Mouse (Mus musculus) myocyte (in vitro differentiated cells): ENCODE data around the gene Erf. TPM values are rescaled to one million over a fixed set of nuclear protein-coding genes. Genes with fewer than 3 reads are reported as not detected.

Source experiments
- H3K27me3 ChIP-seq: one replicate; pipeline ENCODE4 v1.6.1; 2011; ENCODE audit not compliant: control insufficient read depth, insufficient read depth, insufficient read length
- H3K36me3 ChIP-seq: one replicate; pipeline ENCODE4 v1.6.1; 2011; ENCODE audit not compliant: control insufficient read depth, insufficient read depth
- H3K4me2 ChIP-seq: one replicate; pipeline ENCODE4 v1.6.1; 2011; ENCODE audit warnings: low read depth, control low read depth
- H3K4me3 ChIP-seq: one replicate; pipeline ENCODE4 v1.5.1; 2011; ENCODE audit warnings: mild to moderate bottlenecking, control low read depth, moderate library complexity
- H3K79me2 ChIP-seq: one replicate; pipeline ENCODE4 v1.6.1; 2011; ENCODE audit not compliant: control insufficient read depth, insufficient read depth
- H3ac ChIP-seq: one replicate; pipeline ENCODE4 v1.6.1; 2011; ENCODE audit not compliant: control insufficient read depth, insufficient read length
- CEBPB ChIP-seq: IDR thresholded peaks from 2 replicates; pipeline ENCODE4 v1.6.1; 2011; ENCODE audit warnings: mild to moderate bottlenecking, moderate library complexity; ENCODE audit not compliant: poor library complexity, insufficient read depth, severe bottlenecking
- E2F4 ChIP-seq: IDR thresholded peaks from one replicate; pipeline ENCODE4 v1.6.1; 2011; ENCODE audit warnings: mild to moderate bottlenecking, control low read depth, moderate library complexity; ENCODE audit not compliant: insufficient read depth
- MAX ChIP-seq: IDR thresholded peaks from one replicate; pipeline ENCODE4 v1.6.1; 2011; ENCODE audit warnings: low read depth, mild to moderate bottlenecking, control low read depth
- MYOD1 ChIP-seq, 3 experiments: IDR thresholded peaks; one replicate each; pipeline ENCODE4 v1.6.1; 2011; ENCODE audit warnings: control low read depth in 2 of 3, low read depth in 2 of 3, mild to moderate bottlenecking in 2 of 3, moderate library complexity in 1 of 3; ENCODE audit not compliant: insufficient read length in 2 of 3, control insufficient read depth in 1 of 3
- MYOG ChIP-seq, 3 experiments: IDR thresholded peaks; one replicate each; pipeline ENCODE4 v1.6.1; 2011; ENCODE audit warnings: control low read depth in 2 of 3, low read depth in 2 of 3, mild to moderate bottlenecking in 2 of 3; ENCODE audit not compliant: insufficient read length in 2 of 3, control insufficient read depth in 1 of 3, insufficient read depth in 1 of 3
- POLR2A ChIP-seq: IDR thresholded peaks from one replicate; pipeline ENCODE4 v1.6.1; 2011; ENCODE audit warnings: low read depth, mild to moderate bottlenecking, control low read depth, moderate library complexity; ENCODE audit not compliant: insufficient read length
- POLR2AphosphoS2 ChIP-seq: IDR thresholded peaks from one replicate; pipeline ENCODE4 v1.6.1; 2011; ENCODE audit warnings: low read depth, control low read depth; ENCODE audit not compliant: insufficient read length
- REST ChIP-seq: IDR thresholded peaks from one replicate; pipeline ENCODE4 v1.6.1; 2011; ENCODE audit warnings: mild to moderate bottlenecking, control low read depth, moderate library complexity; ENCODE audit not compliant: insufficient read depth, insufficient read length
- SRF ChIP-seq: IDR thresholded peaks from one replicate; pipeline ENCODE4 v1.6.1; 2011; ENCODE audit warnings: low read depth; ENCODE audit not compliant: control insufficient read depth, insufficient read length
- TCF12 ChIP-seq: IDR thresholded peaks from one replicate; pipeline ENCODE4 v1.6.1; 2011; ENCODE audit warnings: mild to moderate bottlenecking, control low read depth; ENCODE audit not compliant: poor library complexity, insufficient read depth, severe bottlenecking
- TCF3 ChIP-seq: IDR thresholded peaks from one replicate; pipeline ENCODE4 v1.6.1; 2011; ENCODE audit warnings: low read depth, control low read depth; ENCODE audit not compliant: insufficient read length
- USF1 ChIP-seq: IDR thresholded peaks from one replicate; pipeline ENCODE4 v1.6.1; 2011; ENCODE audit warnings: low read depth, mild to moderate bottlenecking, control low read depth, moderate library complexity
- polyA plus RNA-seq: library from polyadenylated mRNA; unstranded; fragments of >200 nt; fragmentation: generic; extraction: Trizol; gene quantifications from one replicate; pipeline ENCODE4 v1.2.1, GENCODE M21; 2012; ENCODE audit warnings: missing spikeins

The Erf gene
- polyA plus RNA-seq, 1 experiment, result 42.5 TPM

DNA sequence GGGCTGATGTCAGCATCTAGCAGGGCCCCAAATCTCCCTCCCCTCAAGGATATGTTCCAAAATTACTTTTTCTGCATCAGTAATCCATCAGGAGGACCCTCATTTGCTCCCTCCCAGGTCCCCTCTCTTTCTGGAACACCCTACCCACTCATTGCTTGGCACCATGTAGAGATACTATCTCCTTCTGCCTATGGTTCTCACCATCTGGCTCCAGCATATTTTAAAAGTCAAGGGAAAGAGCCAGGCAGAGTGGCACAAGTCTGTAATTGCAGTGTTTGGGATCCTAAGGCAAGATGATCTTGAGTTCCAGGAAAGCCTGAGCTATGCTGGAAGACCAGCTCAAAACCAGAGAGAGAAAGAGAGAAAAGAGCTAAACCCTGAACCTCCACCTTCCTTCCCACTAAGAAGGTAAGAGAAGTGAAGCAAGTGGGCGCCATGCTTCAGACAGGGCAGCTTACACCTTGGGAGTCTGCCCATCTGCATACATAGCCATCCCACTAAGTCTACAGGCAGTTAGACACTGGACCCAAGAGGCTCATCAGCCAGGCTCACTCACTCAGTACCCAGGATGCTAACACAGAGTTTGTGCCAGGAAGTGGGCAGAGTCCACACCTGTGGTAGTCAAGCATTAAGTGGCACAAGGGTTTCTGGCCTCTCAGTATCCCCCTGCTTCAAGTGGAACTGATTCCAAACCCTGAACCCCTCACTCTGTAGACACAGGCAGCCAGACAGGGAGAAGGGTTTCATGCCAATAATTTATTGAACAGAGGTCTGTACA, 22.8 kb downstream of the Erf start:
- H3K36me3 ChIP-seq, result peaks cover 15% of the 10 kb centered on the region
- peaks cover 11% of the 10 kb centered on the region for H3K79me2 ChIP-seq
- H3K4me3 ChIP-seq, result no peak overlapping the region
- no peaks in the 10 kb centered on the region for H3K27me3 ChIP-seq
- TF ChIP-seq MAX (no peak), POLR2AphosphoS2 (peak; percentile 37), POLR2A (no peak)
- no peak overlapping the region for H3K4me2 ChIP-seq
- no peak overlapping the region for H3ac ChIP-seq

DNA sequence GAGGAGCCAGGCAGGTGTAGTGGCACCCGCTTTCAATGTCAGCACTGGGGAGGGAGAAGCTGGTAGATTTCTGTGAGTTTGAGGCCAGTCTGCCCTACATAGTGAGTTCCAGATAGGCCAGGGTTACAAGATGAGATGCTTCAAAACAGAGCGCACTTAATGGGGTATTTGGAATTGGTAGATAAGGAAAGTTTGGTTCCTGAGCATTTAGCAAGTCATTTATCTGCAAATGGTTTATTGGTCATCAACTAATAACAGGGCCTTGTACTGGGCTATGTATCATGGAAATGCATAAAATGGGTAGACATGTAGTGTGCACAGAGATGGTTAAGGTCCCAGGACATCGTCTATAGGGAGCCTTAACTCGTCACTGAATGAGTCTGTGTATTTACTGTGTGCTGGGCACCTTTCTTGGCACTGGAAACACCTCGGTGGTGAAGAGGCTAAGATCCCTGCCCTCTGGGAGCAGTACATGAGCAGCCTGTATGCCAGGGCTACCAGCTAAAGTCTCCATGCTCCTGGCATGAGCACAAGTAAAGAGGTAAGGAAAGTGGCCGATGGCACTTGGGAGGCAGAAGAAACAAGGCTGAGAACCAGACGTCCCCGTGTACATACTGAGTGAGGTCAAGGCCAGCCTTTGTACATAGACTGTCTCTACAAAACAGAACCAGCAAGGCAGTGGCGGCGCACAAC, 28.1 kb downstream of the Erf start:
- Histone ChIP-seq H3ac (no peak overlapping the region), H3K36me3 (peaks cover 4% of the 10 kb centered on the region), H3K27me3 (no peaks in the 10 kb centered on the region), H3K4me2 (peak overlapping the region; percentile 86), H3K4me3 (peak overlapping the region; percentile 90), H3K79me2 (peaks cover 21% of the 10 kb centered on the region)
- TF ChIP-seq POLR2A (no peak), MAX (no peak), MYOD1 (IDR thresholded peaks at IDR 0.05; ENCODE audit: control insufficient read depth in 1 of 3, insufficient read length in 2 of 3, low read depth in 2 of 3) (no peak), USF1 (no peak)

- H3ac ChIP-seq, result peak within 1 kb of the TSS; percentile 34
- H3K79me2 ChIP-seq, result peaks cover 19% of the 10 kb centered on the region
- peak within 1 kb of the TSS; percentile 90 for H3K4me3 ChIP-seq
- peak; percentile 79 for TF ChIP-seq POLR2AphosphoS2
- no peak for TF ChIP-seq TCF12
- peak; percentile 64 for TF ChIP-seq E2F4
- no peak for TF ChIP-seq MYOD1 (IDR thresholded peaks at IDR 0.05; ENCODE audit: control insufficient read depth in 1 of 3, insufficient read length in 2 of 3, low read depth in 2 of 3)
- peak; percentile 67 for TF ChIP-seq USF1
- peak; percentile 57 for TF ChIP-seq POLR2A
- peak in 1 of 3 experiments; percentile 19 for TF ChIP-seq MYOG (IDR thresholded peaks at IDR 0.05; ENCODE audit: control insufficient read depth in 1 of 3, insufficient read depth in 1 of 3, insufficient read length in 2 of 3, low read depth in 2 of 3)
- peaks cover 1% of the 10 kb centered on the region for H3K36me3 ChIP-seq
- no peaks in the 10 kb centered on the region for H3K27me3 ChIP-seq
- H3K4me2 ChIP-seq, result peak within 1 kb of the TSS; percentile 100
Measured at GRCm38 (mm10) chr7:25221102-25221883, 29.3 kb downstream of the Erf start, which contains the start of gene Zfp526. Zfp526 (plus strand) TSS chr7:25221425.

- TF ChIP-seq TCF3, result no peak
- no peak for TF ChIP-seq CEBPB
- TF ChIP-seq USF1, result no peak
- no peak for TF ChIP-seq SRF
- TF ChIP-seq MAX, result no peak
- no peak for TF ChIP-seq POLR2AphosphoS2
- TF ChIP-seq REST, result no peak
- no peak for TF ChIP-seq TCF12
- TF ChIP-seq E2F4, result no peak
- no peak for TF ChIP-seq MYOG (IDR thresholded peaks at IDR 0.05; ENCODE audit: control insufficient read depth in 1 of 3, insufficient read depth in 1 of 3, insufficient read length in 2 of 3, low read depth in 2 of 3)
- no peak for TF ChIP-seq POLR2A
- Histone ChIP-seq H3K36me3 (no peaks in the 10 kb centered on the region), H3K4me2 (peak within 1 kb of the TSS; percentile 100), H3K4me3 (peak within 1 kb of the TSS; percentile 90), H3ac (peak within 1 kb of the TSS; percentile 34), H3K27me3 (no peaks in the 10 kb centered on the region), H3K79me2 (peaks cover 19% of the 10 kb centered on the region)
Measured at GRCm38 (mm10) chr7:25220457-25221101, 30.0 kb downstream of the Erf start, which contains the start of gene Dedd2. Dedd2 (minus strand) TSS chr7:25220615.
